Mouse (Mus musculus) megakaryocyte, embryonic 14.5 days (primary cell): ENCODE measurements around the gene Pcbp2. TPM values are rescaled to one million over a fixed set of nuclear protein-coding genes. Genes with fewer than 3 reads are reported as not detected.

ENCODE experiments used
- H3K27me3 ChIP-seq: replicated peaks from 2 replicates; pipeline ENCODE3; 2012; ENCODE audit warnings: inconsistent platforms
- H3K36me3 ChIP-seq: replicated peaks from 2 replicates; pipeline ENCODE3; 2012; ENCODE audit warnings: low read length, inconsistent platforms, mixed read lengths
- H3K4me1 ChIP-seq: 2 replicates; pipeline ENCODE4 v1.6.1; 2012; ENCODE audit warnings: inconsistent platforms
- H3K4me3 ChIP-seq: replicated peaks from 2 replicates; pipeline ENCODE3; 2012; ENCODE audit warnings: moderate library complexity, mild to moderate bottlenecking, inconsistent platforms
- H3K9me3 ChIP-seq: 2 replicates; pipeline ENCODE4 v1.6.1; 2012; ENCODE audit warnings: inconsistent platforms
- FLI1 ChIP-seq: IDR thresholded peaks from 2 replicates; pipeline ENCODE4 v1.6.1; 2012; ENCODE audit warnings: low read length, inconsistent platforms, mixed read lengths
- GATA1 ChIP-seq: IDR thresholded peaks from 3 replicates; pipeline ENCODE4 v1.6.1; 2012; ENCODE audit warnings: mixed read lengths, low read length, inconsistent platforms, borderline replicate concordance
- polyA plus RNA-seq: library from polyadenylated mRNA; stranded (reverse); fragments of >175 nt; gene quantifications from 2 replicates; pipeline ENCODE4 v1.2.3, GENCODE M21; 2012; ENCODE audit warnings: low replicate concordance; ENCODE audit not compliant: insufficient read depth

Gene Pcbp2
- polyA plus RNA-seq, 1 experiment = 404 TPM

DNA sequence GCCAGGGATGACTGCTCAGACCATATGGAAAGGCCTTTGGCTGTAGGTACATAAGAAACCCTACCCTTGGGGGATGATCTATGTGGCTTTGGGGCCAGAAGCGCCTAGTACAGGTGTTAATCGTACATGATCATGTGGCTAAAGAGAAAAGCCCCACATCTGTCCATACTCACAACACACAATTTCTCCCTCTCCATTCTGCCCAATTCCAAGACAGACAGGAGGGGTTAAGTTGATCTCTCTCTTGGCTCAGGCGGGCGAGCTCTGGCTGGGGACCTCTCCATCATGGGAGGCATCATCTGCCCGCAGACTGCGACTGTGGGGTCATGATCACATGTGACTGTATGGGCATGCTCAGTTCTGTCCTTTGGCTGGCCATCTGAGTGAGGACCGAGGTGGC, 63.6 kb downstream of the Pcbp2 start:
- peaks cover 22% of the 10 kb centered on the region for H3K4me1 ChIP-seq
- no peaks in the 10 kb centered on the region for H3K27me3 ChIP-seq
- H3K36me3 ChIP-seq = peaks cover 95% of the 10 kb centered on the region
- no peaks in the 10 kb centered on the region for H3K9me3 ChIP-seq
- TF ChIP-seq GATA1 = no peak
- TF ChIP-seq FLI1 = no peak
- no peak overlapping the region for H3K4me3 ChIP-seq

DNA sequence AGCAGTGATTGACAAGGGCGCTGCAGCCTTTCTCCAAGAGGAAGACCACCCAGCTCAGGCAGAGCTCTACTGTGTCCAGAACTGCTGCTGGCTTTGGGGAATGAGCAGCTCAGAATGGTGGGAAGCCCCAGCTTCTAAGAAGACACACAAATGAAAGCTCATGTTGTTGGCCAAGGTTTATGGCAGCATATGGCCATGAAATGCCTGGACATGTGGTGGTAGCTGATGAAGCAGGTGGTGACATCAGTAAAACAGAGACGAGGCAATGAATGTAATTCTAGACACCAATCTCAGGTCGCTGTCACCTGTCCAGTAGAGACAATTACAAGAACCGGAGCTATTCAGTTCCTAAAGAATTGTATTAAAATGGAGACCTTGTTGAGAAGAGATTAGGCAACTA, 74.5 kb downstream of the Pcbp2 start:
- Histone ChIP-seq H3K27me3 (no peaks in the 10 kb centered on the region), H3K9me3 (no peaks in the 10 kb centered on the region), H3K36me3 (peaks cover 79% of the 10 kb centered on the region), H3K4me1 (no peaks in the 10 kb centered on the region), H3K4me3 (no peak overlapping the region)
- no peak for TF ChIP-seq GATA1
- no peak for TF ChIP-seq FLI1

DNA sequence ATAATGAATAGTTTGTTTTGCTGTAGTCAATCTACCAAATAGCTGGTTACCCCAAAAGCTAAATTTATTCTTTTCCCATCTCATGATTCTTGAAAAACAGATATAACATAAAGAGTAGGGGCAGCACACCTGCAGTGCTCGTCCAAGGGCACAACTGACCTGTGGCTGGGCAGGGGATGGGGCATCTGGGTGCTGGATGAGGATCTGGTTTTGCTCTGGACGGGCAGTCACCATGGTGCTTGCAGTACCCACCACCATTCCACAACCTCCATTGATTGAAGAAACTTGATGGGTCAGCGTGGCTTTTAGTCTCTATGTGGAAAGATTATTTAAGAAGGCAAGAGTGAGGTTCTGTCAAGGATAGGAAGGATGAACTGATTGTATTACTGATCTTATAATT, 75.9 kb downstream of the Pcbp2 start:
- TF ChIP-seq GATA1 (no peak), FLI1 (no peak)
- H3K36me3 ChIP-seq = peaks cover 69% of the 10 kb centered on the region
- no peak overlapping the region for H3K4me3 ChIP-seq
- no peaks in the 10 kb centered on the region for H3K9me3 ChIP-seq
- no peaks in the 10 kb centered on the region for H3K4me1 ChIP-seq
- H3K27me3 ChIP-seq = no peaks in the 10 kb centered on the region

DNA sequence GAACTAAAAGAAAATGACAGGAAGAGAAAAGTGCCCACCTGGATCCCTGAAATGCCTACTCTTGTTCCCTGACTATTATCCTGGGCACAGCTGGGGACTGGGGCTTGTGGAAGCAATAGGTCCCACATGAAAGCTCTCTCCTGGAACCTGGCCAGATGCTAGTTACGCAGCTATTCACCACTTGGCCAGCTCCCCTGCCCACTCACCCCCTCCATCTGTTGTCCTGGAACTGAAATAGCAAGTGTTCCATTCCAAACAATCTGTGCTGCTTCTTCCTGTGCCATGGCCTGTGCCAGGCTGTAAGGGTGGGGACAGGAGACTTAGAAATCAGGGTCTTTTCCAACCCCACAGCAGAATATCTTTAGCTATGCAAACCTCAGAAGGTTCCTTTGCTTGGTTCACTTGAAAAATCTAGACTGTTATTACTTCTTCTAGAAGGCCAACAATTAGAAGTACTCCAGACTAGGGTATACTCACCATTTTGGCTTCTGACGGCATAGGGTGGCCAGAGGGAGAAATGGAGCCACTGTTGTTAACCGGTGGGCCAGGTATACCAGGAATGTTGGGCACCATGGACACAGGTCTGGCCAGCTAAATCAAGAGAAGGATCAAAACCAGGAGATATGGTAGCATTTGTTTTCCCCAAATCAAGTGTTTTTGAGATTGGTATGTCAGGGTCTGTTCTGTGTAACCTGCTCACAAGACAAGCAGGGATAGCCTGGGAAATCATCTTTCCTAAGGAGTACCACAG, 76.5 kb downstream of the Pcbp2 start:
- Histone ChIP-seq H3K27me3 (no peaks in the 10 kb centered on the region), H3K4me3 (no peak overlapping the region), H3K4me1 (no peaks in the 10 kb centered on the region), H3K9me3 (no peaks in the 10 kb centered on the region), H3K36me3 (peaks cover 69% of the 10 kb centered on the region)
- no peak for TF ChIP-seq FLI1

DNA sequence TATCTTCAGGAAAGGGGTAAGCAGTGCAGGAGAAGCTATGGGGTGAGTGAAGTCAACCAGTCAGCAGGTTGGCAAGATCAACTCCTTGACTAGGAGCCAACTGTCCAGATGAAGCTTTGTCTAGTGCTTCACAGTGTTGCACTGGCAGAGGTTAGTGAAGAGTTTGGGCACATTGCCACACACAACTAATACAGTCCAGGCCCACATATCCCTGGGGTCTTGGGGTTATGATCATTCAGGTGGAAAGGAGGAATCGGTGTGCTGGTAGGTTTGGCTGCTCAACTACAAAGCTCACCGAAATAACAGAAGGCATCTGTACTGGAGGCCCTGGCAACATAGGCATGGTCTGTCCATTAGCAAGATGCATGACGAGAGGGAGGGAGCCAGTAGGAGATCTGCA, 77.1 kb downstream of the Pcbp2 start:
- H3K9me3 ChIP-seq = no peaks in the 10 kb centered on the region
- no peak overlapping the region for H3K4me3 ChIP-seq
- no peaks in the 10 kb centered on the region for H3K27me3 ChIP-seq
- H3K4me1 ChIP-seq = no peaks in the 10 kb centered on the region
- peaks cover 69% of the 10 kb centered on the region for H3K36me3 ChIP-seq
- TF ChIP-seq GATA1 (no peak), FLI1 (no peak)

Other genes with a start within 250 kb of the Pcbp2 start
- gene Itgb7, start 238.6 kb upstream of the Pcbp2 start, polyA plus RNA-seq = 1.9 and 19.9 TPM in 2 replicates
- 68.7 and 69.9 TPM in 2 replicates for gene Rarg, start 213.0 kb upstream of the Pcbp2 start, polyA plus RNA-seq
- gene Gm9918, start 200.0 kb upstream of the Pcbp2 start, polyA plus RNA-seq = not detected in 2 replicates
- gene Mfsd5, start 191.1 kb upstream of the Pcbp2 start, polyA plus RNA-seq = 72.6 and 109 TPM in 2 replicates
- 7.5 and 12.3 TPM in 2 replicates for gene Espl1, start 174.3 kb upstream of the Pcbp2 start, polyA plus RNA-seq
- gene Pfdn5, start 144.4 kb upstream of the Pcbp2 start, polyA plus RNA-seq = 5.9 and 58.8 TPM in 2 replicates
- gene Myg1, start 138.8 kb upstream of the Pcbp2 start, polyA plus RNA-seq = 35.8 and 92.1 TPM in 2 replicates
- gene Aaas, start 119.8 kb upstream of the Pcbp2 start, polyA plus RNA-seq = 51.2 and 84.3 TPM in 2 replicates
- gene Sp7, start 103.4 kb upstream of the Pcbp2 start, polyA plus RNA-seq = 0.10 TPM in 1 of 2 replicates, not detected in the other
- 3.9 and 15.5 TPM in 2 replicates for gene Sp1, start 64.4 kb upstream of the Pcbp2 start, polyA plus RNA-seq
- gene Amhr2, start 25.2 kb upstream of the Pcbp2 start, polyA plus RNA-seq = 0.37 TPM in 1 of 2 replicates, not detected in the other
- 978 and 1,945 TPM in 2 replicates for gene Prr13, start 11.5 kb upstream of the Pcbp2 start, polyA plus RNA-seq
- gene Gm10337, start 33.2 kb downstream of the Pcbp2 start, polyA plus RNA-seq = not detected in 2 replicates
- gene Map3k12, start 46.5 kb downstream of the Pcbp2 start, polyA plus RNA-seq = 2.3 and 5.9 TPM in 2 replicates
- 46.9 and 64.7 TPM in 2 replicates for gene Tarbp2, start 47.7 kb downstream of the Pcbp2 start, polyA plus RNA-seq
- 4.0 TPM in 1 of 2 replicates, not detected in the other for gene Npff, start 54.4 kb downstream of the Pcbp2 start, polyA plus RNA-seq
- not detected in 2 replicates for gene Gm28047, start 154.5 kb downstream of the Pcbp2 start, polyA plus RNA-seq
- gene Atf7, start 154.9 kb downstream of the Pcbp2 start, polyA plus RNA-seq = 0.52 and 4.5 TPM in 2 replicates
- gene Atp5g2, start 201.8 kb downstream of the Pcbp2 start, polyA plus RNA-seq = 10.2 and 125 TPM in 2 replicates